Mouse (Mus musculus): ENCODE results near the gene Hoxa7.

GRCm38 (mm10) chr6:52249415-52249738 is 27.7 kb upstream of the Hoxa7 start:
- TF ChIP-seq CTCF (IDR thresholded peaks at IDR 0.05; ENCODE audit: low read depth) (no peak), EP300 (optimal IDR thresholded peaks at IDR 0.05) (no peak)
